Mouse (Mus musculus): ENCODE measurements around the gene Tm9sf3.

- TF ChIP-seq MAZ (IDR thresholded peaks at IDR 0.05; ENCODE audit: low read depth, low read length) (no peak), CTCF (IDR thresholded peaks at IDR 0.05 in 2 of 3, conservative IDR thresholded peaks at IDR 0.05 in 1 of 3; ENCODE audit: control insufficient read depth in 1 of 3, insufficient read depth in 1 of 3, low read depth in 2 of 3, low read length in 3 of 3, poor library complexity in 1 of 3, severe bottlenecking in 1 of 3) (no peak), E2F4 (IDR thresholded peaks at IDR 0.05; ENCODE audit: borderline replicate concordance, low read depth, low read length) (no peak), CHD1 (IDR thresholded peaks at IDR 0.05; ENCODE audit: low read depth, low read length) (no peak), TAL1 (IDR thresholded peaks at IDR 0.05; ENCODE audit: low read length) (no peak), POLR2AphosphoS2 (IDR thresholded peaks at IDR 0.05; ENCODE audit: low read length) (no peak), MAFK (IDR thresholded peaks at IDR 0.05; ENCODE audit: borderline replicate concordance, low read depth, low read length) (no peak), NRF1 (IDR thresholded peaks at IDR 0.05; ENCODE audit: insufficient read depth, low read depth, low read length, poor library complexity, severe bottlenecking) (no peak), GATA1 (IDR thresholded peaks at IDR 0.05; ENCODE audit: low read depth, low read length) (no peak), HCFC1 (IDR thresholded peaks at IDR 0.05; ENCODE audit: low read depth, low read length) (no peak), EP300 (IDR thresholded peaks at IDR 0.05; ENCODE audit: low read depth in 1 of 2, low read length in 2 of 2) (no peak), NELFE (IDR thresholded peaks at IDR 0.05; ENCODE audit: low read depth, low read length) (no peak)
These were observed 6.4 kb upstream of the Tm9sf3 start for GRCm38 (mm10) chr19:41270151-41270727.
